Mouse (Mus musculus): ENCODE measurements at regions not wholly inside any gene's neighbourhood (a gene's known extent, or its start where the extent isn't known, plus 50 kb on each side); places are given as distances from the start of the nearest gene placed in this dataset.

- no peaks in the 10 kb centered on the region for H3K36me3 ChIP-seq
- no peak overlapping the region for H3K4me3 ChIP-seq (replicated peaks)
- no peak overlapping the region for H3K4me2 ChIP-seq
- H3K9me3 ChIP-seq: no peaks in the 10 kb centered on the region
- H3K4me1 ChIP-seq: no peaks in the 10 kb centered on the region
- WGBS: 52% methylated on average over 2 of the region's 2 CpGs
- H3K27me3 ChIP-seq (replicated peaks): no peaks in the 10 kb centered on the region
- H3K9ac ChIP-seq: no peak overlapping the region
- ATAC-seq (ENCODE audit: insufficient read depth, low FRiP score, low read depth): no peak
- no peak overlapping the region for H3K27ac ChIP-seq
Observed at GRCm38 (mm10) chr12:98069110-98069509, 190.1 kb downstream of the Galc start.

- Histone ChIP-seq H3K27ac (no peak overlapping the region), H3K9me3 (no peaks in the 10 kb centered on the region), H3K4me2 (no peak overlapping the region), H3K36me3 (no peaks in the 10 kb centered on the region), H3K4me3 (replicated peaks) (no peak overlapping the region), H3K27me3 (replicated peaks) (no peaks in the 10 kb centered on the region), H3K4me1 (no peaks in the 10 kb centered on the region), H3K9ac (no peak overlapping the region)
- no peak for ATAC-seq (ENCODE audit: insufficient read depth, low FRiP score, low read depth)
- 80% methylated on average over 7 of the region's 7 CpGs for WGBS
Observed at GRCm38 (mm10) chr12:98059419-98060180, 199.7 kb downstream of the Galc start.

DNA sequence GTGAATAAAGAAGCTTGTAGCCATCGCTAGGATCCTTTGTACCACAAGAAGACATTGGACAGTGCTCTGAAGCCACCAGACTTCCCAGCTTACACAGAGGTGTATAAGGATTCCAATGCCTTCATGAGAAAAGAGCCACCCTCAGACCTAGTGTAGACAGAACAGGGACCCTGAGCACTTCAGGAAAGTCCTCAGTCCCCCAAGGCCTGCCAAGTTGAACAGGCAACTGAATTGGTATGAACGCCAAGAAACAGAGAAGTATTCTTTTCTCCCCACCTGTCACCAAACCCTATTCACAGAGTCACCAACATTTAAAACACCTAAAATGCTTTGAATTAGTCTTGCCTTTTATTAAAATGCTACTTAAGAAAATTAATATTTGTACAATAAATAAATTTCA is 200.3 kb downstream of the Galc start:
- no peaks in the 10 kb centered on the region for H3K9me3 ChIP-seq
- H3K9ac ChIP-seq: no peak overlapping the region
- no peaks in the 10 kb centered on the region for H3K36me3 ChIP-seq
- no peak overlapping the region for H3K4me3 ChIP-seq (replicated peaks)
- ATAC-seq (ENCODE audit: insufficient read depth, low FRiP score, low read depth): no peak
- H3K4me2 ChIP-seq: no peak overlapping the region
- WGBS: 91% methylated on average over 2 of the region's 2 CpGs
- H3K4me1 ChIP-seq: no peaks in the 10 kb centered on the region
- H3K27me3 ChIP-seq (replicated peaks): no peaks in the 10 kb centered on the region
- H3K27ac ChIP-seq: no peak overlapping the region

DNA sequence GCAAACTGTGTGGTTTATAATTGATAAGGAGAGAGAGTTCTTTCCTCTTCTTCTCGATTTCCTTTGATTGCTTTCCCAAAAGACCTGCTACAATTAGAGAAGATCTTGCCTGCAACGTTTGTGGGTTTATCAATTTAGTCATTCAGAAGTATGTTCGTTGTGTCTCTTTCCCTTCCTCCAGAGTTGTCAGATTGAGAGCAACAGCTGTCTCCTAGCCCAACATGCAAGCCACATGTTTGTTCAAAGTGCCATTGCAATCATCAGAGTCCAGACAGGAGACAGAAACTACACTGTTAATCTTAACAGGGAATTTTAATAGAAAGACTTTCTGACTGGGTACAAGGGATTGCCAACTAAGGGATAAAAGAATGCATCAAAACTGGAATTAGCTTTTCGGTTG is 208.3 kb downstream of the Galc start:
- WGBS: 58% methylated on average over 4 of the region's 4 CpGs
- Histone ChIP-seq H3K9me3 (no peaks in the 10 kb centered on the region), H3K4me2 (no peak overlapping the region), H3K9ac (no peak overlapping the region), H3K4me1 (no peaks in the 10 kb centered on the region), H3K4me3 (replicated peaks) (no peak overlapping the region), H3K27ac (no peak overlapping the region), H3K27me3 (replicated peaks) (no peaks in the 10 kb centered on the region), H3K36me3 (no peaks in the 10 kb centered on the region)
- no peak for ATAC-seq (ENCODE audit: insufficient read depth, low FRiP score, low read depth)

DNA sequence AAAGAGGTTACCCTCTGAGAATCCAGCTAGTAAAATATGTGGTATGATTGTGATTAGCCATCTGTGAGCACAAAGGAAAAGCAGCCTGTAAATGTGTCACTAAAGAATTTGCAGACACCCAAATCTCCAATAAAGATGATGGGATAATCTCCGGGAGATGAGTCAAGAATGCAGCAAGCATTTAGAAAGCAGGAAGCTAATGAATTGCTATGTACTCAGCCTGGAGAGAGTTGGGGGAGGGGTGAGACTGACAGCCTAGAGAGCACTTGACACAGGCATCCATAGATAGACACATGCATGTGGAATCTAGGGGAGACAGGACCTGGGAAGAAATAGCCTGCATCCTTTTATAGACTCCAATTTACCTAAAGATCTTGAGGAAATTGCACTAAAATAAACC is 208.8 kb downstream of the Galc start:
- Histone ChIP-seq H3K4me2 (no peak overlapping the region), H3K9me3 (no peaks in the 10 kb centered on the region), H3K36me3 (no peaks in the 10 kb centered on the region), H3K27ac (no peak overlapping the region), H3K9ac (no peak overlapping the region), H3K4me3 (replicated peaks) (no peak overlapping the region), H3K27me3 (replicated peaks) (no peaks in the 10 kb centered on the region), H3K4me1 (no peaks in the 10 kb centered on the region)
- ATAC-seq (ENCODE audit: insufficient read depth, low FRiP score, low read depth): no peak
- 8% methylated on average over 1 of the region's 1 CpGs for WGBS

DNA sequence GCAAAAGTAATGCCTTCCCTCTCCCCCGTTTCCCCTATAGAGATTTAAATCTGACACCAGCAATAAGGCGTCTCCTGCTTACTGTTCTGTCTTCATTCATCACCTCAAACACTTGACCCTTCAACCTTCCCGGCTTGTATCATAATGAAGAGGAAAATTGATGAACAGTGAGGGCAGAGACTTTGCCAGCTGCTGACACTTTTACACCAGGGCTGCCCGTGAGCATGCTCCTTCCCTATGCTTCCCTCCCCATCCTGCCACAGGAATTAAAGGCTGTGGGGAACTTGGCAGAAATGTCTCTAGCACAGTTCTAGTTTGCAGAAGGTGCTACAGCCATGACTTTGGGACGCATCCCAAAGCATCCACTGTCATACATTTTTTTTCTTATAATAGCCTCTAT is 209.2 kb downstream of the Galc start:
- Histone ChIP-seq H3K9ac (no peak overlapping the region), H3K4me2 (no peak overlapping the region), H3K27ac (no peak overlapping the region), H3K4me3 (replicated peaks) (no peak overlapping the region), H3K27me3 (replicated peaks) (no peaks in the 10 kb centered on the region), H3K4me1 (no peaks in the 10 kb centered on the region), H3K9me3 (no peaks in the 10 kb centered on the region), H3K36me3 (no peaks in the 10 kb centered on the region)
- 25% methylated on average over 5 of the region's 5 CpGs for WGBS
- no peak for ATAC-seq (ENCODE audit: insufficient read depth, low FRiP score, low read depth)

- WGBS: 84% methylated on average over 8 of the region's 8 CpGs
- H3K9ac ChIP-seq: no peak overlapping the region
- H3K9me3 ChIP-seq: no peaks in the 10 kb centered on the region
- H3K27me3 ChIP-seq (replicated peaks): no peaks in the 10 kb centered on the region
- ATAC-seq (ENCODE audit: insufficient read depth, low FRiP score, low read depth): no peak
- H3K36me3 ChIP-seq: no peaks in the 10 kb centered on the region
- H3K4me1 ChIP-seq: no peaks in the 10 kb centered on the region
- H3K4me3 ChIP-seq (replicated peaks): no peak overlapping the region
- no peak overlapping the region for H3K4me2 ChIP-seq
- no peak overlapping the region for H3K27ac ChIP-seq
Observed at GRCm38 (mm10) chr12:98047765-98048164, 211.5 kb downstream of the Galc start.

DNA sequence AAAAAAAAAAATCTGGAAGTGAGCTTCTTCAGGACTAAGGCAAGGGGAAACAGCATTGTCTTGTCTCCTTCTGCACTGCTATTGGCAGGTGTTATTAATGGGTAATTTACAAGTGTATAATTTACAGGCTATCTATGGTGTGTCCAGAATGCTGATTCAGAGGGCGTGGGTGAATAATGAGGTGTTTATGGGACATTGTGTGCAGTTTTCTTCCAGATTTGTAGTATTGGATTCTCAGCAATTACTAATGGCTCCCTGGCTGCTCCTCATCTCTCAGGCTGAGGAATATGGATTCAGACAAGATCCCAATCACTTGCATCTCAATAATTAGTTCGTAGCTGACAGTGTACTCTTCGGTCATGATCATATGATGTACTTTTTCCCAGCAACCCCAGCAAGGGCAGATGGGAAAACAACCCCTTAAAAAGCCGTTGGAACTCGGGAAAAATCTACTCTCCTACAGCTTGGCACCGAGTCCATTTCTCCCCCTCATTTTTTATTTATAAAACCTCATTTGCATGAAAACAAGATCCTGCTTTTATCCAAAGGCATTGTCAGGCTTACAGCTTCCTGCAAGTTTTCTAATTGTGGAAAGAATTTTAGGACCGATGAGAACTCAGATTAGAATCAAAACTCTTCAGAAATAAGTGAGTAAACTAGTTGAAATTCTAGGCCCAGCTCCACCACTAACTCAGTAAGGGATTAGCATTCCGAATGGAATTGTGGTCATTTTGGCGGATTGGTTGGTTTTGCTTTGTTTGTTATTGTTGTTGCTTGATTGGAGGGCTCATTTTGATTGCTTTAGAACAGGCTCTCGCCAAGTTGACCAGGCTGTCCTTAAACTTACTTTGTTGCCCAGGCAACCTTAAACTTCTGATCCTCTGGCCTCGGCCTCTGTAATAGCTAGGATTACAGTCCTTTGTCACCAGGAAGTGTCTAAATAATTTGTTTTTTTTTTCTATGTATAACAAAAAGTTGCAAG is 212.5 kb downstream of the Galc start:
- Histone ChIP-seq H3K4me2 (no peak overlapping the region), H3K36me3 (no peaks in the 10 kb centered on the region), H3K4me1 (no peaks in the 10 kb centered on the region), H3K9ac (no peak overlapping the region), H3K27ac (no peak overlapping the region), H3K9me3 (no peaks in the 10 kb centered on the region), H3K27me3 (replicated peaks) (no peaks in the 10 kb centered on the region), H3K4me3 (replicated peaks) (no peak overlapping the region)
- 72% methylated on average over 11 of the region's 11 CpGs for WGBS
- no peak for ATAC-seq (ENCODE audit: insufficient read depth, low FRiP score, low read depth)

GRCm38 (mm10) chr12:98045784-98046458 is 213.3 kb downstream of the Galc start:
- Histone ChIP-seq H3K27ac (no peak overlapping the region), H3K4me1 (no peaks in the 10 kb centered on the region), H3K9me3 (no peaks in the 10 kb centered on the region), H3K27me3 (replicated peaks) (no peaks in the 10 kb centered on the region), H3K36me3 (no peaks in the 10 kb centered on the region), H3K4me2 (no peak overlapping the region), H3K4me3 (replicated peaks) (no peak overlapping the region), H3K9ac (no peak overlapping the region)
- 70% methylated on average over 5 of the region's 5 CpGs for WGBS
- ATAC-seq (ENCODE audit: insufficient read depth, low FRiP score, low read depth): no peak

GRCm38 (mm10) chr12:98043436-98043835 is 215.8 kb downstream of the Galc start:
- H3K4me2 ChIP-seq: no peak overlapping the region
- no peak overlapping the region for H3K4me3 ChIP-seq (replicated peaks)
- no peaks in the 10 kb centered on the region for H3K27me3 ChIP-seq (replicated peaks)
- 66% methylated on average over 5 of the region's 5 CpGs for WGBS
- H3K4me1 ChIP-seq: no peaks in the 10 kb centered on the region
- no peak for ATAC-seq (ENCODE audit: insufficient read depth, low FRiP score, low read depth)
- H3K9me3 ChIP-seq: no peaks in the 10 kb centered on the region
- no peaks in the 10 kb centered on the region for H3K36me3 ChIP-seq
- H3K9ac ChIP-seq: no peak overlapping the region
- no peak overlapping the region for H3K27ac ChIP-seq

DNA sequence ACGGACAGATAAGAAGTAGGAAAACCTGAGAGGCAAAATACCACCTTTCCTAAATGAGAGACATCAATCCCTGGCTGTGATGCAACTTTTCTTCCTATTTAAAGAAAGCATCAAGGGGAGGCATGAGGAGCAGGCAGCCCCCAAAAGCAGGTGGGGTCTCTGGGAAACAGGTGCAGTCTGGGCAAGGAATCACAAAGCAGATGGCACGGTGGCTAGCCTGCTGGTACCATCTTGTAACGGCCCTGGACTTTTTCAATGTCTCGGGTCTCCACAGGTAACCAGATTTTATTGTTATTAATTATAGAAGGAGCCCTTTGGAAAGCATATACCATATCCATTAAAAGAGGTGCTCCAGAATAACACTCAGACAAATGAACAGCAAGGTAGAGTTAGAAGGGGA is 219.6 kb downstream of the Galc start:
- Histone ChIP-seq H3K27me3 (replicated peaks) (no peaks in the 10 kb centered on the region), H3K9ac (no peak overlapping the region), H3K4me2 (no peak overlapping the region), H3K27ac (no peak overlapping the region), H3K36me3 (no peaks in the 10 kb centered on the region), H3K4me1 (no peaks in the 10 kb centered on the region), H3K9me3 (no peaks in the 10 kb centered on the region), H3K4me3 (replicated peaks) (no peak overlapping the region)
- 78% methylated on average over 4 of the region's 4 CpGs for WGBS
- no peak for ATAC-seq (ENCODE audit: insufficient read depth, low FRiP score, low read depth)

DNA sequence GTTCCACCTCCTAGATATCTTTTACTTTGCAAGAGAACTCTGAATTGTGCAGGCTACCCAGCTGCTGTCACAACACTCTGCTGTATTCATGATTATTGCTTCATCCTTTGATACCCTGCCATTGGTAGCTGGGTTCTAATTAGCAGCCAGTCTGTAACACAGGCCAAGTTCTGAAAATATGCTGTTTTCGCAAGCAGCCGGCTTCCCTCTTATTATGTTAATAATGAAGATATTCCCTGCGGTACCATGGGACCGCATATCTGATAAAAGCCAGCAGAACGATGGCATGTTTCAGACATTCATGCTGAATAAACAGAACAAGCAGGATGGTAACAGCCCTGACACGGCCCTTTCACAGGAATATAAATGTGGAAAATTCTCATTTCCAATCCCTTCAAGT is 235.6 kb downstream of the Galc start:
- Histone ChIP-seq H3K4me3 (replicated peaks) (no peak overlapping the region), H3K36me3 (no peaks in the 10 kb centered on the region), H3K27me3 (replicated peaks) (no peaks in the 10 kb centered on the region), H3K9me3 (no peaks in the 10 kb centered on the region), H3K27ac (no peak overlapping the region), H3K4me1 (no peaks in the 10 kb centered on the region), H3K9ac (no peak overlapping the region), H3K4me2 (no peak overlapping the region)
- WGBS: 76% methylated on average over 6 of the region's 6 CpGs
- ATAC-seq (ENCODE audit: insufficient read depth, low FRiP score, low read depth): no peak
